Mouse (Mus musculus) heart, postnatal 4 days (tissue): ENCODE results near the gene Dhcr7. TPM values are rescaled to one million over a fixed set of nuclear protein-coding genes. Genes with fewer than 3 reads are reported as not detected.

Experiments
- DNase-seq: peaks from one replicate; pipeline ENCODE4 v3.0.0; 2021
- total RNA-seq, 2 experiments: library from RNA; stranded (reverse); gene quantifications; 2 replicates each; pipeline ENCODE4 v1.2.3; 2021

Gene Dhcr7
- 10 to 100 TPM; 15.7 to 17.5 TPM for total RNA-seq

- DNase-seq, result peak; percentile 100
Measured at GRCm38 (mm10) chr7:143822375-143823265, at the start of gene Dhcr7, which contains the start of gene Nadsyn1. Gene Dhcr7 (plus strand): TSS chr7:143823145. Gene Nadsyn1 (minus strand): TSS chr7:143822849.

- DNase-seq, result no peak
Measured at GRCm38 (mm10) chr7:143776137-143776536, 46.8 kb upstream of the Dhcr7 start.

DNA sequence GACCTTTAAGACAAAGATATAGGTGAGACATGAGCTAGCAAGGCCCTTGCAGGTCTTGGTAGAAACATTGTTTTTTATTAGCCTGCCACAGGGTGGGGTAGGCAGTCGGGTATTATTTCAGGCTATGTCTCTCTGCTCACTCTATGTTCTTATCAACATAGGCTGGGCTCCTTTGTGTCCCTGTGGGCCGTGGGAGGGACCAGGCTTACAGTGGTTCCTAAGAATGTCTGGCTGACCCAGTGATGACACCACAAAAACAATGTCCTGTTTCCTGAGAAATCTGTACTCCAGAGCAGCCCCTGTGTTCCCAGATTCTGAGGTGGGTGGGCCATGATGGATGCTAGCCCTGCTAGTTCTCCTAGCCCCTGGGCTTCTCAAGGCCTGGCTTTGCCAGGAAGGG is 45.6 kb upstream of the Dhcr7 start:
- peak; percentile 41 for DNase-seq

GRCm38 (mm10) chr7:143783378-143783995 is 39.5 kb upstream of the Dhcr7 start:
- peak; percentile 24 for DNase-seq

GRCm38 (mm10) chr7:143783996-143784829 is 38.7 kb upstream of the Dhcr7 start, which contains the start of gene Mrgpre:
Gene Mrgpre (minus strand): TSS chr7:143784500.
- peak; percentile 88 for DNase-seq

- no peak for DNase-seq
Measured at GRCm38 (mm10) chr7:143792336-143792985, 30.5 kb upstream of the Dhcr7 start.

DNA sequence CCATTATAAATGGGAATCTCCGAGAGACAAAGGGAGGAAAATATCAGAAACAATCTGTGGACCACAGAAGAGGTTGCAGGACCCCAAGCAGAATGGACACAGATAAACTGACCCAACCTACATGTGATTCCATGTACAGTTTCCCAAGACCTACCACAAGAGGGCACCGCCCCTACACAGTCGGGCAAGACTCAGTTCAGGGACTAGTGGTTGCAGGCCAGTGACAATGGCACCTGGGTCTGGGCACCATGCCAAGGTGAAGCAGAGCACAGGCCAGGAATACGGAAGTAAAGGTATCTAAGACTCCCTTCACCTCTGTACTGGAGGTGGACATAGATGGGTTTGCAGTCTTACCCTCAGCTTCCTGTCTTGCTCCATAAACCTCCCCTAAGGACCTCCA is 29.8 kb upstream of the Dhcr7 start:
- DNase-seq, result peak; percentile 39

DNA sequence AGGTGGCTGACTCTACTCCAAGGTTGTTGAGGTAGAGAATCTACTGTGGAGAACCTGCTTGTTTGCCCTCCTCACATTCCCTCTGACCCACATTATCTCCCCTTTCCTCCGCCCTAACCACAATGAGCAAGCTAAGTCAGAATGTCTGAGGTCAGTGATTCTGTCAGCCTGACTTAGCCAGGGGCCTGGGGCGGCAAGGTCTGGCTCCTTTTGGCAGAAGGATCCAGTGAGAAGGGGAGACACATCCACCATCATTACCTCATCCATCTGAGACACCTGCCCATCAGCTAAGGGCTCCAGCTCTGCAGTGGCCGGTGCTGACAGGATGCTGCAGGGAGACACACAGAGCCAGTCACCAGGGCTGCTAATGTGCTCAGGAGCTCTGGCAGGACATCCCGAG is 24.2 kb upstream of the Dhcr7 start:
- DNase-seq, result no peak

- no peak for DNase-seq
Measured at GRCm38 (mm10) chr7:143800770-143801169, 22.2 kb upstream of the Dhcr7 start.

GRCm38 (mm10) chr7:143801195-143802065 is 21.5 kb upstream of the Dhcr7 start:
- DNase-seq, result no peak

DNA sequence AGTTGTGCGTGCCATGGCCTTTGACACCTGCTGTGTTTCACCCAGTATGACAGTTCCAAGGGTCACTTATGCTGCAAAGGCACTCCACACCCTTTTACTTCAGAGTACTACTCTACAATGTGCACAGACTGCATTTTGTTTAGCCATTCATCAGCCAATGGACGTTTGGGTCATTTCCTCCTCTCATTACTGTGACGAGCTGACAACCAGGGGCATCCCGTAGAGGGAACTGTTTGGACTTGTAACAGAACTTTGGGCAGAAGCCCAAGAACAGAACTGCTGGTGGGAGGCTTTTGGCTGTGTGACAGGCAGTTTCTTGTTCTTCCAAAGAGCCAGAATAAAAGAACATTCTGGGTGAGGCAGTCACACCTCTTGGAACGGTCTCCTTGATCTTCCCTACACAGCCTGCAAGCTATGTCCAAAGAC is 17.7 kb upstream of the Dhcr7 start:
- no peak for DNase-seq

DNA sequence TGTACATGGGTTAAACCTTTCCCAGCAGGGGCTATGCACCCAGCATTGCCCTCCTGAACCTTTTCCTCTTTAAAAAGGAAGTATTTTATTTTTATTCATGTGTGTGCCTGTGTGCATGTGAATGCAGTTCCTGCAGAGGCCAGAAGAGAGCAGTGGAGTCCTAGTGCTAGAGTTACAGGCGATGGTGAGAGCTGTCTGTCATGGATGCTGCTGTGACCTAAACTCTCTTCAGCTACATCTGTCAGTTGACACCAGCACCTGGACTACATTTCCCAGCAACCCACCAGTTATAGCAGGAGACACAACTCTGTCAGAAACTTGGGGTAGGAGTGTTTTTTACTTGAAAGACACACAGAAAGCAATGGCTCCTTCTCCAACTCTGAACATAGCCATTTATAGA is 14.0 kb upstream of the Dhcr7 start:
- no peak for DNase-seq

DNA sequence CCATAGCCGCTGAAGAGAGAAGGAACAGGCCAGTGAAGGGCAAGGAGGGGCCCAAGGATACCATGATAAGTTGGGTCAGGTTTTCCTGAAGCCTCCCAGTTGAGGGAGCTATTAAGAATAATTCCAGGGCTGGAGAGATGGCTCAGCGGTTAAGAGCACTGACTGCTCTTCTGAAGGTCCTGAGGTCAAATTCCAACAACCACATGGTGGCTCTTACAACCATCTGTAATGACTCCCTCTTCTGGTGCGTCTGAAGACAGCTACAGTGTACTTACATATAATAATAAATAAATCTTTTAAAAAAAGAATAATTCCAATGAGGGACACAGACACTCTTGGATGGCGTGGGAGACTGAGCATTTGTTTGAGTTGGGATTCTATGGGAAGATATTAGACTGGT is 3.7 kb upstream of the Dhcr7 start:
- DNase-seq, result no peak

- no peak for DNase-seq
Measured at GRCm38 (mm10) chr7:143821241-143821640, 1.7 kb upstream of the Dhcr7 start.

- no peak for DNase-seq
Measured at GRCm38 (mm10) chr7:143823266-143823605, 291 bp downstream of the Dhcr7 start.

- DNase-seq, result no peak
Measured at GRCm38 (mm10) chr7:143826985-143827384, 4.0 kb downstream of the Dhcr7 start.

DNA sequence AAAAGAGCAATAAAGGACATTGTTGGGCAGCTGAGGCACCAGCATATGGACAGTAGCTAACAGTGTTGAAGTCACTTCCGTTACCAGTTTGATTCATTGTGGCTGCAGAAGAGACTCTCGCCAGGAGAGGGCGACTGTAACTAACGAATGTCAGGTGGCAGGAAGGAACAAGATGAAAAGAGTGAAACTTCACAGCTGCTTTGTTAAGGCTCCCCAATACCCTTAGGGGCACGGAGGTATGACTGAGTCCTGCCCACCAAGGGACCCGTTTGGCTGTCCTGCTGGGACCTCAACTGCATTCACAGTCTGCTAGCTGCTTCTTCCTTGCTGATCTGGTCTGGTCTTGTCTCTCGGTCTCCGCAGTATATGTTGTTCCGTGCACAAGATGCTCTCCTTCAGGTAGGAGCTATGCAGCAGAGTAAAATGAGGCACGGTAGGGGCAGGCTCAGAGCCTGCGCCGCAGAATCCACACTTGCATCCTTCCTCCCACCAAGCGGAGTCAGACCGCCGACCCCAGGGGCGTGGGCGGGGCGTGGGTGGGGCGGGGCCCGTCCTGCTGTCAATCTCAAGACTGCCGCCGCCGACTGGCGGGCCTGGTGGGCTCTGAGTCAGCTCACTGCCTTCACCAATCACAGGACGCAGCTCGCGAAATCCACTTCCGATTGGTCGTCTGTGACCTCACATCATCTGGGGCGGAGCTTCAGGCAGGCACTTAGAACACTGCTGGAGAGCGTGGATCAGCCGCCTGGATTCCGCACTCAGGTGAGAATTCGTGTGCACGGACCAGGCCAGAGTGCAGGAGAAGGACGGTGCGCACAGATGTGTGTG is 6.8 kb downstream of the Dhcr7 start:
- peak; percentile 95 for DNase-seq

DNA sequence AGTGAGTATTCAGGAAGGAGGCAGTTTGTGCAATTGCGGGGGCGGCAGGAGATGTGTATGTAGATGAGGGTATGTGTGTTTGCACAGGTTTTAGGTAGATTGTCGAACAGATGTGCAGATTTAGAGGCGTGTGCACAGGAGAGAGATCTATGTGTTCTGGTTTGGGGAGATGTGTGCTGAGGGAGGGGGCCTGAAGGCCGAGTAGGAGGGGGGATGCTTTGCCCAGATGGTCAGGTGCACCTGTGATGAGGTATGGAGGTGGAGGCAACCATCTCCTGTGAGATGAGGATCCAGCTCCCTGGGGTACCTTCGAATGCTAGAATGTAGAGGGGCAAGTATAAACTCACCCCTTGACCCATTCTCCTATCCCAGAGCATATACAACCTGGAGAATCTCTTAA is 7.5 kb downstream of the Dhcr7 start:
- peak; percentile 10 for DNase-seq

GRCm38 (mm10) chr7:143832196-143832595 is 9.3 kb downstream of the Dhcr7 start:
- peak; percentile 15 for DNase-seq

DNA sequence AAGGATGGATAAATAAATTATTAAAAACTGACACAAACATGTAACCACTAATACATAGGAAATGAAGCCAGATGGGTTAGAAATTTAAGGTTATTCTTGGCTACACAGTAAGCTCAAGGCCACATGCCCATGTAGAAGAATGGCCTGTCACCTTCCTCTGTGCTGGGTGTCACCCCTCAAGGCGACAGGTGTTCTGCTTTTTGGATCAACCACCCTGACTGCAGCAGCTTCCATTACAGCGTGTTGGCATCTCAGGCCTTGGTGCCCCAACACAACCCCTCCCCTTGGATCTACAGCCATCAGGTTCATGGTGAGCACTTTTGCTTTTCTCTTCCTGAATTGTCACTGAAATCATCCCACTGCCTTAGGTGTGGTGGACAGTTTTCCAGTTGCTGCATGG is 9.7 kb downstream of the Dhcr7 start:
- DNase-seq, result no peak
